Mouse (Mus musculus) yolk sac, embryonic 10.5 days (tissue): ENCODE results near the gene Olfr323.

Experiments
- DNase-seq: peaks from one replicate; pipeline ENCODE4 v3.0.0-alpha.2; 2017; ENCODE audit warnings: low spot score

The Olfr323 gene

DNA sequence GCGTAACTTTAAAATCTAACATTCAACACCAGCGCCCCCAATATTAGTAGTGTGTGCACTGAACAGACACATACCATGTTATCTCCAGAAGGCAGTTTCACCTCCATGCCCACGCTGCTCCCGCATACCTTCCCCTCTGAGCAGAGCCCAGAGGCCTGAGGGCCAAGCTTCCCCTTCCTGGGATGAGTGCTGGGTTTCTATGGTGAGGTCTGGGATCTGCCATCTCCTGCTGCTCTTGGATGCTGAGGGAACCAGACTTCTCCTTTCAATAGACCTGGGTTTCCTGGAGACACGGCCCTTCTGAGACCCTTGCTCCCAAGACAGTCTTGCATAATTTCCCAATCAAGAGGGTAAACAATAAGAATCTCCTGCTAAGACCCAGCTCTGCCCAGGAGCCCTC, at the start of gene Olfr323:
Gene Olfr323, minus strand, starts transcription at position 101 of the 400 bp plus-strand sequence.
- DNase-seq: no peak

DNA sequence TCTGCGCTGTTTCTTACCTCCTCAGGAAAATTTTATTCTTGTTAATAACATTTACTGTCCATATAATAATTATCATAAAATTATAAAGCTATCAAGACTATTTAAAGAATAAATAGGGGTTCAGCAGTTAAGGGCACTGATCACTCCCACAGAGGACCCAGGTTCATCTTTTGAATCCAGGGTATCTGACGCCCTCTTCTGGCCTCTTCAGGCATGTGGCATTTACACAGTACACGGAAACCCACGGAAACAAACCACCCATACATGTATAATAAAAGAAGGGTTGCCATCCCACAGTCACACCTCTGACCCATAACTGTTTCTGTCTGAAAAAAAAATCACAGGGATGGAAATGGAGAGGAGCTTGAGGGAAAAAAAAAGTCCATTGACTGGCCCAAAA, 41.5 kb upstream of the Olfr323 start:
- DNase-seq: no peak

GRCm38 (mm10) chr11:58669252-58669651, 39.0 kb upstream of the Olfr323 start:
- DNase-seq: no peak

GRCm38 (mm10) chr11:58658596-58658995, 28.3 kb upstream of the Olfr323 start, which contains the start of gene Olfr322:
TSS of gene Olfr322 (plus strand) at chr11:58658782.
- no peak for DNase-seq

GRCm38 (mm10) chr11:58655151-58655550, 24.9 kb upstream of the Olfr323 start:
- DNase-seq: no peak

DNA sequence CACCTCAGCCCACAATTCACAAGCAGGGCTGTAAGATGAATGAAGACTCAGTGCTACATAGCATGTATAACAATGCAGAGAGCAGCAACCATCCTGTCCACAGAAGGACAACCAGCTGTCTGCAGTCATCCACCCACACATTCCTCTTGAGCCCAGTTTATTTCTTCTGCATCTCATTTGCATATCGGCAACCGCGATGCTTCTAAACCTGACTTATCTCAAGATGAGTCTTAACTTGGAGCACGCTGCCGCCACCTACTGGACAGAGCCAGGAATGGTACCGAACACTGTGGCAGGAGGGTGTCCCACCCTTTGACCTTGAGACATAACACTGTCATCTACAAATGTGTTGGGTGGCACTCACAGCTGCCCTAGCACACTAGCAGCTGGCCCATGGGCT, 13.0 kb upstream of the Olfr323 start:
- DNase-seq: peak; percentile 21

DNA sequence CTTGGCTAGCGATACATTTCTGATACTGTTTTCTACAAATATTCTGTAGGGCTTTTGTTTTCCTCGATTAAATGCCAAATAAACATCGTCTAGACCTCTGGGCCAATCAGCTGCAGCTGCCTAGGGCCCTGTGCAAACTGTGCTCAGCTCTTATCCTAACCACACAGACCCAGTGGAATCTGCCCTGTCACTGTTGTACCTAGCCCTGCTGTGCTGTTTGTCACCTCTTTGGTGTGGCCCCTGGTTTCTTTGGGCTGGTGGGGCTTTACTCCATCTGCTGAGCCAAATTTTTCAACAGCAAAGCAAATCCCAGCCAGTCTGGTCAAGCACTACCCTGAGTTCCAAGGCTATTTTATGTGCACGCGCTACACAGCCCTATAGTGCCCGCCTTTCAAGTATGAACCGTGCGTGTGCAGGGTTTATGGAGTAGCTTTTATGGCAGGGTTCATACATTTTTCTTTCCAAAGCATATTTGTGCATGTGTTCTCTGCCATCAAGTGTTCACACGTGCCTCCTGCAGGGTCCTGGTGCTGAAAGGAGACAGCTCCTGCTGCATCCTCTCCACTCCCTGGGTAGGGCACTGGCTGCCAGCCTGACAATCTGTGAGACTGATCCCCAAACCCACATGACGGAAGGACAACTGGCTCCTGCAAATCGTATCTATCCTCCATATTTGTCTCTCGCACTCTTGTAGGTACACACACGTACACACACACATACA, 11.5 kb upstream of the Olfr323 start:
- peak; percentile 13 for DNase-seq

- no peak for DNase-seq
Measured at GRCm38 (mm10) chr11:58641057-58641456, 10.8 kb upstream of the Olfr323 start.

DNA sequence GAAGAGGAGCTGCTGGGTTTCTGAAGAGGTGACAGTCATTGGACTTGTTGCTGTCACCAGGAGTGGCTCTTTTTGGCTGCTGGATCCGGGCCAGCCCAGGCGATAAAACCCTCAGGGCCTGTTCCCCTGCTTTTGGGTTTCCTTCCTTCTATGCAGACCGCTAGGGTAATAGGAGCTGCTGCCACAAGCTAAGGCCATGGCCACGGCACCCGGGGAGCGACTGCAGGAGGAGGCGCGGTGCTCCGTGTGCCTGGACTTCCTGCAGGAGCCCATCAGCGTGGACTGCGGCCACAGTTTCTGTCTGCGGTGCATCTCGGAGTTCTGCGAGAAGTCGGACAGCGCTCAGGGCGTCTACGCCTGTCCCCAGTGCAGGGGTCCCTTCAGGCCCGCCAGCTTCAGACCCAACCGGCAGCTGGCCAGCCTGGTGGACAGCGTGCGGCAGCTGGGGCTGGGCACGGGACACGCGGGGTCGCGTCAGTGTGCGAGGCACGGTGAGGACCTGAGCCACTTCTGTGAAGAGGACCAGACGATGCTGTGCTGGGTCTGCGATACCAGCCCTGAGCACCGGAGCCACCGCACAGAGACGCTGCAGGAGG, 10.1 kb upstream of the Olfr323 start, which contains the start of gene Trim58:
Gene Trim58, plus strand, starts transcription at position 194 of the 596 bp plus-strand sequence.
- DNase-seq: peak; percentile 13

- DNase-seq: no peak
Measured at GRCm38 (mm10) chr11:58638176-58638701, 7.9 kb upstream of the Olfr323 start.

GRCm38 (mm10) chr11:58636376-58636977, 6.2 kb upstream of the Olfr323 start:
- DNase-seq: peak; percentile 22

GRCm38 (mm10) chr11:58634878-58635277, 4.6 kb upstream of the Olfr323 start:
- DNase-seq: no peak

DNA sequence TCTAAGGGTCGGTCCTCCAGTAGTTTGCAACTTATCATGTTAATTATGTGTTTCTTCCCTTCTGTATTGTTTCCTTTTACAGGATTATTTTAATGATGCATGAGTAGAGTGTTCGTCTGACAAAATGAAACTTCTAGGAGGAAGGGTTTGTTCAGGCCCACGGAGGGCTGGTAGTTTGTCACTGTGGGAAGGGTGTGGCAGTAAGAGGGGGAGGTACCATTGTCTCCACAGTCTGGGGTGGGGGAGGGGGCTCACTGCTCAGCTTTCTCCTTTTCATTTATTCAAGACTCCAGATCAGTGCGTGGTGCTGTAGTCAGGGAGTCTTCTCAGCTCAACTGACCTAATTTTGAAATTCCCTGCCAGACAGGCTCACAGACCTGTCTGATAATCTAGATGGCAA, 4.2 kb downstream of the Olfr323 start:
- DNase-seq: no peak

- DNase-seq: no peak
Measured at GRCm38 (mm10) chr11:58618793-58619192, 11.5 kb downstream of the Olfr323 start.

- DNase-seq: no peak
Measured at GRCm38 (mm10) chr11:58618369-58618768, 11.9 kb downstream of the Olfr323 start.

DNA sequence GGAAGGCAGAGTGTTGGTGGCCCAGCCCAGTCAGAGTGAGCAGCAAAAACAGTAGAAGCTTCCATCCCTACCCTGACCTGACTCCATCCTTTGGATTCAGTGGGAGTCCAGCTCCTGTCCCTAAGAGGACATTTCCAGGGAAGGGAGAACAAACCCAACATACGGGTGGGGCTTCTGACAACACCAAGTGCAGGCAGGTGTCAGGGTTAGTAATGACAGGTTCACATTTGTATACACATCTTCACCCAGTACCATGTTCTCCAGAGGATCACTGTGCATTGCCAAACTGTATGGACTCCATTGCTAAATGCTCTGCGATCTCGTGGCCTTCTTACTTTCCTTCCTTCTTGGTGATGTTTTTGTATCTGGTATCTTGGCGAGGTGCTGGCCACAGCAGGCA, 14.3 kb downstream of the Olfr323 start, which contains the start of gene 2210407C18Rik:
Gene 2210407C18Rik, minus strand, starts transcription at position 101 of the 400 bp plus-strand sequence.
- no peak for DNase-seq

DNA sequence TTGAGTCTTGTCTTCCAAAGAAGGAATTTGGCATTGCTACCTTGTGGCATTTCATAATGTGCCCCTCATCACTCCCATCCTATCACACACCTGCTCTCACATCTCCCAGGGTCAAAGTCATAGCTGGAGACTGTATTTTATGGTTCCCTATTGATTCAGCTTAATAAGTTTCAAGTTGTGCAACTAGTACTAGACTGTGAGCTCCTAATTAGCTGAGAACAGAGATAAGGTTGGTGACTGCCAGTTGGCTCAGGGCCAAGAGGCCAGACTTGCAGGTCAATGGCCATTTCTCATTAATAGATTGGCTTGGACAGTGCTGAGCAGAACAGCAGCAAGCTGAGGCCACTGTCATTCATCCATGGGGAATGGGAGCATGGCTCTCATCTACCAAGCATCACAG, 15.8 kb downstream of the Olfr323 start:
- no peak for DNase-seq

DNA sequence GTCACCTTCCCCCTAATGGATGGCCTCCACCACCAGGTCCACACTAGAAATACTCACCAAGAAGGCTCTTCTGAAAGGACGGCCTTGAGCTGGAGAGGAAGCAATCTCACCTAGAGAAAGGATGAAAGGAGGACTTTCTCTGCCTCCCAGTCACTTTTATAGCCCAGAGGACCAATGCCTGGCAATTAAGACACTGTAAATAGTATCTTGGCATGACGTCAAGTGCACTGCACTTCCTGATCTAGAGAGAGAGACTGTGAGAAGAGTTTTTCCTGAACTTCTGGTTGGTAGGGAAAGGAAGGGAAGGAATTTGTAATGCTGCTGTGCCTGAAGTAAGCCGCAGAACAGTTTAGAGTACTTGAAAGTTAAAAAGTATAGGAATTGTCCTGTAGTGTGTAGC, 16.9 kb downstream of the Olfr323 start:
- DNase-seq: no peak

DNA sequence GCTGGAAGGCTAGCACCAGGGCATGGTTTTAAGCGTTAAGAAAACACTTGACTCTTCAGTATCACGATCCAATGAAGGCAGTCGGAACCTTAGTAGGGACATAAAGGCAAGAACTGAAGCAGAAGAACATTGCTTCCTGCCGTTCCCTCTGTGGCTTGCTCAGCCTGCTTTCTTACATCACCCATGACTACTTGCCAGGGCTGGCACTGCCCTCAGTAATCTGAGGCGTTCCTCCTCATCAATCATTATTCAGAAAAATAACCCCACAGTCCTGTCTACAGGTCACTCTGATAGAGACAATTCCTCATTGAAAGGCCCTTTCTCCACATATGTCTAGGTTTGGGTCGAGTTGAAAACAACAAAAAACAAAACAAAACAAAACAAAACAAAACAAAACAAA, 23.3 kb downstream of the Olfr323 start:
- no peak for DNase-seq

DNA sequence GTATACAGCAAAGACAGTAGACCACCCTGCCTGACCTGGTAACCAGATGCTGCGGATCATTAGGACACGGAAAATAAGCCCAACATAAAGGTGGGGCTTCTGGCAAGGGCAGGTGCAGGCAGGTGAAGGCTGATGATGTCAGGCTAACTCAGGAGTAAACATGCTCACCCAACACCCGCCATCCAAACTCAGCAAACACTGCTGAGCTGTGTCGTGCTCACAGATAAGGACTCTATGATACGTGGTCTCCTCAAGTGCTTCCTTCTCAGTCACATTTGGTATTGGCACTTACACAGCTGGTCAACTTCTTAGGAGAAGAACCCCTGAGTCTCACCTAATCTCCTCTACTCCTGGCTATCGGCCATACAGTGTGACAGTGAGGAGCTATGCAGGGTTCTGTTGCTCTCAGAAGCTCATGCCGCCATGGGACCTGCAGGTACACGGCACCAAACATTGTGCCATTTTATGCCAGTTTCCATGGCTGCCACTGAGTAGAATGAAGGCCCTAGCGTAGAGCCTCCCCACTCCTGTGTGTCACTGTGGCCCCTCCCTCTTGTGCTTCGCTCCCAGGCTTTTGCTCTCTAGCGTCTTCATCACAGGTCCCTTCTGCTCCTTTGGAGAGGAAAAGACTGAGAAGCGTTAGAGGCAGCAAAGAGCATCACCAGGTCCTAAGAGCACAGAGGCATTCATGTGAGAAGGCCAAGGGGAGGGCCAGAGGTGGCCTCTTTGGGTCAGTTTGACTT, 24.0 kb downstream of the Olfr323 start:
- no peak for DNase-seq

DNA sequence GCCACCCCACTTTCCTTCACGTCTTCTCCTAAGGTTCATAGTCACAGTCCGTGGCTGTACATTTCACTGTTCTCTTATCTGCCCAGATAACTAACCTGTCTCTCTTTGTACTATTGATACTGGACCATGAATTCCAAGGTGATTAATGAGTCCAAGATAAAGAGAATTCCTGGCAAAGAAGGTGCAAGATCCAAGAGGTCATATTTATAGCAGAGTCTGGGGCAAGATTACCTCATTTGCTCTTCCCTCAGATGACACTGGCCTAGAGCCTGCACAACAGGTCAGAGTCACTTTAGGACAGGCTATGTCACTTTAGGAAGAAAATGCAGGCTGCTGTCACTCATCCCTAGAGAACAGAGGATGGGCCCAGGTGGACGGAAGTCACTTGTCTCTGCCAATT, 25.1 kb downstream of the Olfr323 start:
- DNase-seq: peak; percentile 9

- peak; percentile 22 for DNase-seq
Measured at GRCm38 (mm10) chr11:58604688-58605087, 25.6 kb downstream of the Olfr323 start.
